Mouse (Mus musculus) megakaryocyte-erythroid progenitor cell, adult 5-6 weeks (primary cell): ENCODE measurements around the gene Zfp292. TPM values are rescaled to one million over a fixed set of nuclear protein-coding genes. Genes with fewer than 3 reads are reported as not detected.
A peak's percentile ranks its signal among the peaks of the same experiment; 100 is the strongest.

Experiments
- ATAC-seq: replicated peaks from 2 replicates; pipeline ENCODE4 v1.8.0; 2016; ENCODE audit warnings: mild to moderate bottlenecking, inconsistent platforms; ENCODE audit not compliant: severe bottlenecking, poor library complexity, low FRiP score, low TSS enrichment
- total RNA-seq, 2 experiments: library from RNA; stranded (forward) in 1 of 2; stranded (reverse) in 1 of 2; fragments of 200-1000, 215-1000 nt in 1 of 2; fragments of >200 nt in 1 of 2; fragmentation: Nextera tagmentation in 1 of 2; gene quantifications; 2 replicates each; pipeline ENCODE4 v1.2.3; 2014 to 2017

Zfp292 gene
- total RNA-seq, 2 experiments from 2014 or later: 21.8 to 25.4 TPM

- ATAC-seq: no peak
Observed at GRCm38 (mm10) chr4:34823901-34824300, 58.9 kb downstream of the Zfp292 start.

GRCm38 (mm10) chr4:34819904-34820303 lies 62.9 kb downstream of the Zfp292 start:
- no peak for ATAC-seq

- ATAC-seq: no peak
Observed at GRCm38 (mm10) chr4:34801166-34802034, 81.4 kb downstream of the Zfp292 start.

- ATAC-seq: no peak
Observed at GRCm38 (mm10) chr4:34798005-34798404, 84.8 kb downstream of the Zfp292 start.

GRCm38 (mm10) chr4:34797294-34797983 lies 85.3 kb downstream of the Zfp292 start:
- no peak for ATAC-seq

- no peak for ATAC-seq
Observed at GRCm38 (mm10) chr4:34796294-34796693, 86.5 kb downstream of the Zfp292 start.

- ATAC-seq: no peak
Observed at GRCm38 (mm10) chr4:34786476-34786875, 96.3 kb downstream of the Zfp292 start.

- no peak for ATAC-seq
Observed at GRCm38 (mm10) chr4:34785646-34786045, 97.1 kb downstream of the Zfp292 start.

GRCm38 (mm10) chr4:34784865-34785264 lies 97.9 kb downstream of the Zfp292 start:
- 0 out of 2 replicates have a peak, but pooled peaks have one; percentile 28 for ATAC-seq

GRCm38 (mm10) chr4:34782730-34783129 lies 100.0 kb downstream of the Zfp292 start:
- ATAC-seq: no peak

- ATAC-seq: peak; percentile 93
Observed at GRCm38 (mm10) chr4:34777677-34778527, 104.9 kb downstream of the Zfp292 start, which contains the start of gene Smim8. Gene Smim8 (minus strand): TSS chr4:34778423.

- no peak for ATAC-seq
Observed at GRCm38 (mm10) chr4:34771652-34772371, 110.9 kb downstream of the Zfp292 start.

- no peak for ATAC-seq
Observed at GRCm38 (mm10) chr4:34756163-34756562, 126.6 kb downstream of the Zfp292 start, which contains the start of gene Gm136. Gene Gm136 (minus strand): TSS chr4:34756263.

Other genes with a start within 250 kb of the Zfp292 start
- 24.4 and 26.3 TPM in 2 replicates for gene Slc35a1, start 195.5 kb downstream of the Zfp292 start, total RNA-seq (2014; fragmentation: Nextera tagmentation)
- gene Slc35a1, start 195.5 kb downstream of the Zfp292 start, total RNA-seq (2017): 24.8 and 29.1 TPM in 2 replicates
- not detected in 2 replicates for gene Cfap206, start 152.8 kb downstream of the Zfp292 start, total RNA-seq (2014; fragmentation: Nextera tagmentation)
- gene Cfap206, start 152.8 kb downstream of the Zfp292 start, total RNA-seq (2017): not detected in 2 replicates
- gene Gm136, start 126.7 kb downstream of the Zfp292 start, total RNA-seq (2014; fragmentation: Nextera tagmentation): not detected in 2 replicates
- not detected in 2 replicates for gene Gm136, start 126.7 kb downstream of the Zfp292 start, total RNA-seq (2017)
- gene Smim8, start 104.5 kb downstream of the Zfp292 start, total RNA-seq (2014; fragmentation: Nextera tagmentation): 48.8 and 60.4 TPM in 2 replicates
- gene Smim8, start 104.5 kb downstream of the Zfp292 start, total RNA-seq (2017): 38.2 and 62.6 TPM in 2 replicates
- gene Cga, start 10.8 kb upstream of the Zfp292 start, total RNA-seq (2014; fragmentation: Nextera tagmentation): 2.5 TPM in 1 of 2 replicates, not detected in the other
- gene Cga, start 10.8 kb upstream of the Zfp292 start, total RNA-seq (2017): not detected in 2 replicates